Comparison of ENCODE assay signal across 16 mouse cellular contexts in genomic region chr4:57716735-57717134, GRCm38 (mm10). TPM values are rescaled to one million over a fixed set of nuclear protein-coding genes. Genes with fewer than 3 reads are reported as not detected.
A peak's percentile ranks its signal among the peaks of the same experiment; 100 is the strongest.
DNase-seq lines count a peak whose midpoint lies in the region; ATAC-seq and TF ChIP-seq lines count a peak whose summit lies in the region.
"Had no signal": no experiment of that assay in that cellular context is flagged by ENCODE, and none has a peak within 500 bp of the region (broad histone marks: within the 10 kb centered on the region; RNA-seq: fewer than 3 reads in every experiment).

No protein-coding gene starts in this region.

- no peak overlapping the region for H3K27ac ChIP-seq in forebrain, postnatal 0 days (ENCODE audit: low read depth, low read length)
- no peak overlapping the region for H3K27ac ChIP-seq in forebrain, embryonic 10.5 days
- H3K27ac ChIP-seq in layer of hippocampus, adult 2 months: peak overlapping the region; percentile 60
- H3K27ac ChIP-seq in midbrain, embryonic 16.5 days (ENCODE audit: low read length): no peak overlapping the region
- H3K27ac ChIP-seq: liver, embryonic 15.5 days had no signal

- H3K4me2 ChIP-seq in forebrain, postnatal 0 days (ENCODE audit: low read depth): no peak overlapping the region
- H3K4me2 ChIP-seq in midbrain, embryonic 16.5 days (ENCODE audit: low read length): no peak overlapping the region
- H3K4me2 ChIP-seq: liver, embryonic 15.5 days had no signal

- TF ChIP-seq CTCF in forebrain, postnatal 0 days (IDR thresholded peaks at IDR 0.05; ENCODE audit: low read depth): no peak
- no peak for TF ChIP-seq CTCF in layer of hippocampus, adult 2 months (conservative IDR thresholded peaks at IDR 0.05)

- ATAC-seq in forebrain, postnatal 0 days: peak; percentile 57
- ATAC-seq in midbrain, embryonic 16.5 days: peak; percentile 66; the same call in 1 of the 2 replicates
- ATAC-seq: lung, postnatal 0 days had no signal

- no peaks in the 10 kb centered on the region for H3K36me3 ChIP-seq in forebrain, postnatal 0 days (ENCODE audit: insufficient read depth)
- no peaks in the 10 kb centered on the region for H3K36me3 ChIP-seq in forebrain, embryonic 10.5 days (replicated peaks)
- no peaks in the 10 kb centered on the region for H3K36me3 ChIP-seq in midbrain, embryonic 16.5 days (ENCODE audit: control insufficient read depth, insufficient read depth, low read length)
- H3K36me3 ChIP-seq: liver, embryonic 15.5 days had no signal

- WGBS in forebrain, postnatal 0 days: 39% methylated on average over 4 of the region's 4 CpGs
- 57% methylated on average over 4 of the region's 4 CpGs for WGBS in forebrain, embryonic 10.5 days
- WGBS in midbrain, embryonic 16.5 days: 36% methylated on average over 4 of the region's 4 CpGs

- no peaks in the 10 kb centered on the region for H3K9me3 ChIP-seq in forebrain, postnatal 0 days (ENCODE audit: low read length)
- no peaks in the 10 kb centered on the region for H3K9me3 ChIP-seq in forebrain, embryonic 10.5 days
- no peaks in the 10 kb centered on the region for H3K9me3 ChIP-seq in midbrain, embryonic 16.5 days (replicated peaks; ENCODE audit: control insufficient read depth, low read length, poor library complexity, severe bottlenecking)
- H3K9me3 ChIP-seq: liver, embryonic 15.5 days had no signal

- DNase-seq in forebrain, postnatal 0 days: peak; percentile 24
- no peak for DNase-seq in forebrain, embryonic 10.5 days (ENCODE audit: extremely low spot score, low spot score)
- no peak for DNase-seq in layer of hippocampus, adult 2 months (ENCODE audit: low spot score in 2 of 2)
- no peak for DNase-seq in layer of hippocampus, adult 18-20 months (ENCODE audit: low spot score in 2 of 2)
- DNase-seq in embryo, embryonic 11 days: peak; percentile 52
- no peak for DNase-seq in layer of hippocampus, postnatal 10 days (ENCODE audit: low spot score in 2 of 2)
- DNase-seq: adrenal gland, adult 2 months; cerebellum, adult 11-12 months; gastrocnemius, postnatal 14 days; kidney, postnatal 4 days; right cerebral cortex, postnatal 4 days; thymus, postnatal 36 days had no signal

- H3K27me3 ChIP-seq in forebrain, postnatal 0 days (ENCODE audit: insufficient read depth, low read length): no peaks in the 10 kb centered on the region
- H3K27me3 ChIP-seq in forebrain, embryonic 10.5 days (ENCODE audit: poor library complexity, severe bottlenecking): no peaks in the 10 kb centered on the region
- no peaks in the 10 kb centered on the region for H3K27me3 ChIP-seq in midbrain, embryonic 16.5 days (ENCODE audit: control insufficient read depth, insufficient read depth, low read depth, low read length)
- H3K27me3 ChIP-seq: CH12.LX; liver, embryonic 15.5 days had no signal

- no peak overlapping the region for H3K4me3 ChIP-seq in forebrain, postnatal 0 days (ENCODE audit: low read depth, low read length)
- no peak overlapping the region for H3K4me3 ChIP-seq in forebrain, embryonic 10.5 days
- H3K4me3 ChIP-seq in layer of hippocampus, adult 2 months: no peak overlapping the region
- H3K4me3 ChIP-seq in midbrain, embryonic 16.5 days (ENCODE audit: low read depth, low read length): no peak overlapping the region
- H3K4me3 ChIP-seq: liver, embryonic 15.5 days had no signal

- H3K4me1 ChIP-seq in forebrain, postnatal 0 days (ENCODE audit: insufficient read depth): no peaks in the 10 kb centered on the region
- H3K4me1 ChIP-seq in forebrain, embryonic 10.5 days: peaks cover 13% of the 10 kb centered on the region
- H3K4me1 ChIP-seq in midbrain, embryonic 16.5 days (ENCODE audit: control insufficient read depth, insufficient read depth, low read length): peaks cover 13% of the 10 kb centered on the region; the same call in 1 of the 2 replicates
- H3K4me1 ChIP-seq: liver, embryonic 15.5 days had no signal

- no peak overlapping the region for H3K9ac ChIP-seq in forebrain, postnatal 0 days
- H3K9ac ChIP-seq in midbrain, embryonic 16.5 days (ENCODE audit: low read depth, low read length): no peak overlapping the region
- H3K9ac ChIP-seq: liver, embryonic 15.5 days had no signal

RNA-seq across cellular contexts. Expression of gene Akap2, which starts 0.7 kb away (rescaled TPM):
- total RNA-seq in forebrain, postnatal 0 days (2014; rRNA removed): 11.2 and 15.0 TPM in 2 replicates
- 4.5 and 7.0 TPM in 2 replicates for polyA plus RNA-seq in forebrain, postnatal 0 days (2015; fragmentation: Nextera tagmentation; extraction: Ambion mirVana)
- polyA plus RNA-seq in forebrain, embryonic 10.5 days (2016; fragmentation: Nextera tagmentation; extraction: Ambion mirVana): 15.4 and 18.3 TPM in 2 replicates
- 10 to 100 TPM; 46.8 to 52.0 TPM for total RNA-seq in layer of hippocampus, adult 2 months (2021)
- 10 to 100 TPM; 52.0 to 53.2 TPM for total RNA-seq in layer of hippocampus, adult 18-20 months (2021)
- 10.5 and 12.4 TPM in 2 replicates for polyA plus RNA-seq in midbrain, embryonic 16.5 days (2015; fragmentation: Nextera tagmentation; extraction: Ambion mirVana)
- total RNA-seq in layer of hippocampus, postnatal 10 days (2021): 10 to 100 TPM; 36.8 to 40.9 TPM

Comparison
In these comparisons a context has a peak if more than half of its experiments do, and no peak if none do; other contexts are left out.
1. DNase-seq: peak in forebrain, postnatal 0 days (single experiment) and embryo, embryonic 11 days (single experiment); none in forebrain, embryonic 10.5 days (single experiment), layer of hippocampus, adult 2 months (0 of 2), layer of hippocampus, adult 18-20 months (0 of 2) and layer of hippocampus, postnatal 10 days (0 of 2).